Mouse (Mus musculus) spleen, postnatal 4 days (tissue): Measurements from ENCODE around the gene Prkca.

Experiments used
- DNase-seq, 2 experiments: peaks; one replicate each; pipeline ENCODE4 v3.0.0; 2022; ENCODE audit warnings: low spot score in 2 of 2

The Prkca gene

DNA sequence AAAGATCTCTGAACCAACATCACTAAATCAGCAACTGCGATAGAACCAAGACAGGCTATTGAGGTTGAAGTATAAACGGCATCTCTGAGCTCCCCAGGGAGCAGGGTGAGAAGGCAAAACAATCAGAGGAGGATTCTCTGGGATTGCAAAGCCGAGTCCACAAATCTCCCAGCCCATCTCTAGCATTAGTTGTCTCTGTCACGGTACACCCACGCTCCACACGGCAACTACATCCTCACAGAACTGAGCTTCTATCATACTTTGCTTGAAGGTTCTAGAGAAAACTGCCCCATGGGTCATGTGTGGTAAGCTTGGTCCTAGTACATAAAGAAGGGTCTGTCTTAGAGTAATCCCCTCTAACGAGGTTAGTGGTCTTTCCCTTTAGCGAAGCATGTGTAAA, 280.6 kb downstream of the Prkca start:
- no peak for DNase-seq

DNA sequence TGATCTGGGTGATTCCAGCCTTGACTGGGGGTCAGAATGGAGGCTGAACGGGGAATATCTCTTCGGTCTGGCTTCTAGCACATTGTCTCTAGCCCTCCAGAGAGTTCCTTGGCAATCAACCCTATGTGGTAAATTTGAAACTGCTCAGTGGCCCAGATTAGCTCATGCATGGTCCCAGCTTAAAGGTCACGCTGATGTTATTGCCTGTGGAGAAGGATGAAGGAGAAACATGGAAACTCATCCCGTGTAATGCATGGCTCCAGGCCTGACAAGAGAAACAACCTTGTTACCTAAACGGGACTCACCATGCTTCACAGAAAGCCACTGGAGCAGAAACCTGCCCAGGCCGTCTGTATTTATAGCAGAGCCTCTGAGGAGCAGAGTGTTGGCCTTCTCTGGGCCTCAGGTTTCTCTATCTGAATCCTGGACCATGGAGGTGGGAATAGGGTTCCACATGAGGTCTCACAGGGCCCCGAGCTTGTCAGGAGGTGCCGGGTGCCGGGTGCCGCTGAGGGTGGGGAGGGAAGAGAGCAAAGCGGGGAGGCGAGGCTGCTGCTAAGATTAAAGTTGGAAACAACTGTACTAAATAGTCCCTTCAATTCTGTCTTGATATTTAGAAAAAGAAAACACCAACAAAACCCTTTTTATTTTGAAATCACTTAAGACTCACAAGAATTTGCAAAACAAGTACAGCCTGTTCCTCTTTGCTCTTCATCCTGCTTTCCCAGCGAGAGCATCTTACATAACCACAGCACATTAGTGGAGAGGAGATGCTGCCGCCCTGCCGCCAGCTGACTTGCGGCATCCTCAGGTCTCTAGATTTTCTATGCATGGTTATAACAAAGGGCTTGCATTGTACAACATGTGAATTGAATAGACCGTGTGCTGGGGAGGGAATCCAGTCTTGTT, 281.9 kb downstream of the Prkca start:
- no peak for DNase-seq

DNA sequence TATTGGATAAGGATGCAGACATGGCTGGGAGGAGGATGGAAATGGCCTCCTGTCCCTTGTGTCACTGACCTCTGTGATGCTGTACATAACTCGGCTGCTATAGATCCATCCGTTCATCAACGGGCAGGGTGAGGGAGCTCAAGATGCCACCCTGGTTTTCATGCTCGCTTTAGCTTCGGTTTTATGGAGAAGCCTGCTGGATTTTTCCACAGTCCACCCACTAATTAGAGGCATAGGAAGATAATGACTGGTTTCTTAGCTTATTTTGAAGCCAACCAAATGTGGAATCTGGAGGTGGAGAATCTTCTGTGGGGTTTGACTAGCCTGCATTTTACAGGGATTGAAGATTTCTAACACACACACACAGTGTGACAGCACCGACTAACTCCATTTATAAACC, 286.6 kb downstream of the Prkca start:
- DNase-seq: no peak

DNA sequence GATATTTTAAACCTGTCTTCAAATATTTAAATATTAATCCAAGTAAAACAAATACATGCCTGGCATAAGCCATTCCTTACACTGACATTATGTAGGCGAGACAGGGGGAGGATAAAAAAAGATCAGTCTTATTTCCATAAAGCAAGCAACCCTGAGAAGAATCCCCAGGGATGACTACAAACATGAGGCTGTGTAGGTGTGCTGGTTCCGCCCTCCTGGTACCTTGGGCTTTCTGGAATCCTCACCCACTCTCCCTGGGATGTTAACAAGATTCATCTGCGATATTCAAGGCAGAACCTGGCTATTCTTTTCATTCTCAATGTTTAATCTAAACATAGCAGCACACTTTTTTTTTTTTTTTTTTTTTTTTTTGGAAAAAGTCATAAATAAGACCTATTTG, 289.1 kb downstream of the Prkca start:
- DNase-seq: no peak

DNA sequence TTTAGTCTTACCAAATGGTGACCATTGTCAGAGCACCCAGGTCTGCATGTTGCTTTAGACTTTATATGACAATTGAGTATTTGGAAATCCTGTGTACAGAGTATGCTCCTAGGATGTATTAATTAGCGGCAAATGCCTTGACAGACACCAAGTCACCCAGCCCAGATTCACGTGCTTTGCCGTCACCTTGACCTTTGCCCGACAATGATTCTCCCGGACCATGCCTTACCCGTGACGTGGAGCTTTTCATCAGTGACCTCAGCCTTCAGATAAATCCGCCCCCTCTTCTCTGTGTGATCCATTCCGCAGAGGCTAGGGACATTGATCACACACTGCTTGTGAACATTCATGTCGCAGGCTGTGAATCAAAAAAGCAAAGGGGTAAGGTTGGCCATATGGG, 290.0 kb downstream of the Prkca start:
- DNase-seq: no peak

DNA sequence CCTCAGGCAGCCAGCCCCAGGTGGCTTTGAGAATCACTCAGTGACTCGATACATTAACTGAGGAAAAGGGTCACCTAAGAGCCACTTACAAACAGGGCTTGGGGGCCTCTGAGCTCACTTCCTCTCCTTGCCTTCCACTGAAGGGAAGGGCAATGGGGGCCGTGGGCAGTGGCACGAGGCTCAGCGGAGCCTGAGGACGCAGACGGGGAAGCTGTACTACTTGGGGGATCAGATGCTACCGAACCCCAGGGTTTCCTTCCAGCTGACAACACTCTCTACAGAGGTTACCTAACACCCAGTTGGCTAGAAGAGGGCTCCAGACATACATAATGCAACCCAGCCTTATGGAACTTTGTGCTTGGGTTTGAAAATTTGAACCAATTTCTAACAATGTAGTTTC, 302.1 kb downstream of the Prkca start:
- DNase-seq: no peak

DNA sequence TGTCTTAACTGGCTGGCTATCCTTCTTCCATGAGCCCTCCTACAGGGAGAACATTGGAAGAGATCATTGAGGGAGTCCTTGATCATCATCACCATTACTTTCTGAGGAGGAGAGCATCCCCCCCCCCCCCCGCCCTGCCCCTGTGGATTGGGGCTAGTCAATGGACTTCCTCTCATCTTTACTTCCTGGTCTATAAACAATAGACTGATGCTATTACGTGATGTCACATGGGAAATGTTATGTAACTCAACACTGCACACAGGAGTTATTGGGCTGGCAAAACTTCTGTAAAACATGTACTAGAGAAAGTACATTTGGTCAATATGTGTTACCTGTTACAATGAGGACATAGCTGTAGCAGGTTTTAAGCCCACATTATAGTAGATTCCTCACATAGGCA, 302.9 kb downstream of the Prkca start:
- no peak for DNase-seq

DNA sequence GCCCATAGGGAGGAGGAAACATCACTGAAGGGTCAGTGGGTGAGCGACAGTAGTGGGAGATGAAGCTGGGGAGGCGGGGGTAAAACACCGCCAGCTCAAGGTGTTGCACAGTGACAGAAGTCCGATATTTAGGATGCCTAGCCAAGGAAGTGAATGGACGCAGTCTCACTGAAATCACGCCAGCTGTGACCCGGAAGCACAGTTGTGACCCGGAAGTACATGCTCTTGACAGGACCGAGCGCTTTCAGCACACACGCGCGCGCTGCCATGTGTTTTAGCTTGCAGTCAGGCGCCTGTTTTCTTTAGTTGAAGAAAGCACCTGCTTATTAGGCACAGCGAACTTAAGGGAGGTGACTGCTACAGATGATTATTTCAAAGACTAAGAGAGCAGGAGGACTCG, 304.0 kb downstream of the Prkca start:
- DNase-seq: no peak

DNA sequence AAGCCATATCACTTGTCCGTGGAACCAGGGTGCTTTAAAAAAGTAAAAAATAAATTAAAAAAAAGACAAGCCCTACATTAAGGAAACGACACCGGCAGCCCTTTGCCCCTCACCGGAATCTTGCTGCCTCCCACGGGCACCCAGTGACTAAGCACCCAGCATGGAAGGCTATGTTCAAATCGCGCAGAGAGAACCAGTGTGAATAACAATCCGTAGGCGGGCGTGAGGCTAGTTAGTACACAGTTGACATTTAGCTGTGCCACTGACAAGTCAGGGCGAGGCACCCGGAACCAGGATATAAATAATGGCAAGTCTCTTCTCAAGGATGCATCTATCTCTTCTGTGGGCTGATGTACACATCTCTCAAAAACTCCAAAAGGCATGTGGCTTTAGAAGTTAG, 304.7 kb downstream of the Prkca start:
- no peak for DNase-seq

DNA sequence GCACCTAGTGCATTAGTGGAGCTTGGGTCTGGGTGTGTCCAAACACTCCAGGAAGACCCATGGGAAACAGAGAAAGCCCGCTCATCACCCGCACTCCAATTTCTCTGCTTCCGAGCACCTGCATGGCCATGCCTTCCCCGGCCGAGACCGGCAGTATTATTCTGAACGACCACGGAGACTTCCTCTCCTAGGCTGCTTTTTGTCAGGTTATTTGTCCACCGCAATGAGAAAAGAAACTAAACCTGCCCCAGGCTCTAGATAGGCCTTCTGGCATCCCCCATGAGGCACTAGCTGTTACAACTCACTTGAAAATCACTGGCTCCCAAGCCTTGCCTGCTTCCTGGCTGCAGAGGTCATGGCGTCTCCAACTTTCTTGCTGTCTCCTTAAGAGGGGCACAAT, 307.4 kb downstream of the Prkca start:
- DNase-seq: no peak

DNA sequence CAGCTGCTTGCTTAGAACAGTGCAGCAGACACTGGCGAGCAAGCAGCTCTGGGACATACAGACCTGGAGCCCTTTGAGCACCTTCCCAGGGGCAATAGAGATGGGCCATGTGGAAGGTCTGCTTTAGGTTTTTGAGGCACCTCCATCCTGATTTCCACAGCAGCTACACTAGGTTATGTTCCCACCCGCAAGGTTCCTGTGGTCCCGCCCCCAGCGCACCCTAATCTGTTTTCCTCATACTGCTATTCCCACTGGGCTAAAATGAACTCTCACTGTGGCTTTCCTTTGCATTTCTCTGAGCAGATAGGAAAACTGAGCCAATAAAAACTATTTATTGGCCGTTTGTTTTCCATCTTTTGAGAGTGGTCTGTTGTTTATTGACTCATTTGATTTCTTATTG, 308.0 kb downstream of the Prkca start:
- DNase-seq: no peak

DNA sequence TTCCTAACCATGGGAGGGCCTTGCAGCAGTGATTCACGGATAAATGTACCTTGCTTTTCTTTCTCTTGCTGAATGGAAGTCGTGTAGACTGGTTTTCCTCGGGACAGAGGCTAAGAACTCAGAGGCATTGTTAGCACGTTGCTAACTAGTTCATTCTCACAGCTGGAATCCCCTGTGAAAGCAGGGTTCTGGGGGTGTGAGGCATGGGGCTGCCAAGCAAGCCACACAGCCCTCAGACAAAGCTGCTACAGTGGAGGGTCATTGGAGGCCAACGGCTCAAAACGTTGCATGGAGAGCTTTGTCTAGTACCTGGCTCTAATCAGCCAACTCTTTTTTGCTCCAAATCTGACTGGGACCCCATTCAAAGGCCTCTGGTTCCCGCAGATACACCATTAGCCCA, 309.4 kb downstream of the Prkca start:
- no peak for DNase-seq

DNA sequence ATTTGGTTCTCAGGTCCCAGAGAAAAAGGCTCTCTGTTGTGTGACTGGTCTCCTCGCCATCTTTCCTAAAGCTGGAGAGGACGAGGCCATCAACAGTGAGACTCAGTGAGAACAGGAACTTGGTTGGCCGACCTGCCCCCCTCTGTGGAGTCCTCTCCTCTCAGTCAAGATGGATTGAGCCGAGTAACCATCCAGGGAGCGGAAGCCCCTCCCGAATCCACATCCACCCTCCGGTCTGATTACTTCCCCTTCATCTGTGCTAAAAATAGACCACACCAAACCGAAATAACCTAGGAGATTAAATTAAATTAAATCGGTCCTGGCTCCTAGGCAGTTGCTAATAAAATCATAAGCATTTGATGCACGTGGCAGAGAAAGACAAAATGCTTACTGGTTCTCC, 311.2 kb downstream of the Prkca start:
- no peak for DNase-seq

DNA sequence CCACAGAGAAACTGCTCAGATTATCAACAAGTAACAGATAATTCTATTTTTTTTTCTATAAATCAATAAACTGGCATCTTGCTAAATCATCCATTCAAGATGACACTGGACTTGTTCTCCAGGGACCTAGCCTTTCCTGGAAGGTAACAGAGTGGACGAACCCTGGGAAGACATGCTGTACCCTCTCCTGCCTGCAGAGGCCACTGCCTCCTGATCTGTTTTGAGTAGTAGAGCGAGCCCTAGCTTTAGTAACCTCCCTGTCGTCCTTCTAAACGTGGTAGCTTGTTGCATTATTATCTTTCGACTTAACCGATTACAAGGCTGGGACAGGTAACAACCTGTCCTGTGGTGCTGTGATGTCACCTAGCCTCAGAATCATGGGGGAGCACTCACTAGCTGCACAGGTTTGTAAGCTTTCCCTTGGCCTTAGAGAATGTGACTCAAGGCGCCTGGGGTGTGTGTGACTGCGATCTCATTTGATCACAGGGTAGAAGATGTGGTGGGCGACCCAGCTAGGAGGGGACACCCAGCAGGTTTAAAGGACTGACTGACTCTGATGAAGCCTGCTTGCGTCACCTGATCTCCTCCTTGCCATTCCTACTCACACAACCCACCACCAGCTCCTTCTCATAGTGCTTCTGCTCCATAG, 312.6 kb downstream of the Prkca start:
- no peak for DNase-seq

DNA sequence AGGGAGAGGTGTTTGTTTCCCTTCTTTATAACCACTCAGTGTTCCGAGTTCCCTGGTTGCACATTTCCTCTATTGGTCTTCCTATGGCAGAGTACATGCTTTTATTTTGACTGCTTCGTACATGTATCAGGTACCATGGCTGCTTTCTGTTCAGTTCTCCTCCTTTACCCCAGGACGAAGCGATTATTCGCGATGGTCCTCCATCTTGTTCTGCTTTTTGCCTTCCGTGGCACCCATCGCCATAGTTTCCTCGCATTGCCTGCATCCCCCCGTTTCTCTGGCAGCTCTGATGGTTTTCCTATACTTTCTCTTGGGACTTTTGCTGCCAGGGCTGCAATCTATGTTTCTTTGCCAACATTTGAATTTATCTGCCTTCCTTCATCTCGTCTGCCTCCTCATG, 314.4 kb downstream of the Prkca start:
- peak in 1 of 2 experiments; percentile 50 for DNase-seq

DNA sequence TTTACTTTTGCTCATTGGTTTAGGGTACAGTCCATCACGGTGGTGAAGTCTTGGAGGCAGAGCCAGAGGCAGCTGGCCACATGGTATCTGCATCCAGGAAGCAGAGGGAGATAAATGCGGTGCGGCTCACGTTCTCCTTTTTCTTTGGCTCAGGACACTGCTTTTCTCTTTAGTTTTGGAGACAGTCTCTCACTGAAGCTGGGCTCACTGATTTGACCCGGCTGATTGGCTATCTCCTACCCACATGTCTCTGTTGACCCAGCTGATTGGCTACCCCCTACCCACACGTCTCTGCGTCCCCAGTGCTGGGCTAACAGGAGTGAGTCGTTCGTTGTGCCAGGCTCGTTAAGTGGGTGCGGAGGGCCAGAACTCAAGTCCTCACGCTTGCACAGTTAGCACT, 315.3 kb downstream of the Prkca start:
- peak in 1 of 2 experiments; percentile 53 for DNase-seq

DNA sequence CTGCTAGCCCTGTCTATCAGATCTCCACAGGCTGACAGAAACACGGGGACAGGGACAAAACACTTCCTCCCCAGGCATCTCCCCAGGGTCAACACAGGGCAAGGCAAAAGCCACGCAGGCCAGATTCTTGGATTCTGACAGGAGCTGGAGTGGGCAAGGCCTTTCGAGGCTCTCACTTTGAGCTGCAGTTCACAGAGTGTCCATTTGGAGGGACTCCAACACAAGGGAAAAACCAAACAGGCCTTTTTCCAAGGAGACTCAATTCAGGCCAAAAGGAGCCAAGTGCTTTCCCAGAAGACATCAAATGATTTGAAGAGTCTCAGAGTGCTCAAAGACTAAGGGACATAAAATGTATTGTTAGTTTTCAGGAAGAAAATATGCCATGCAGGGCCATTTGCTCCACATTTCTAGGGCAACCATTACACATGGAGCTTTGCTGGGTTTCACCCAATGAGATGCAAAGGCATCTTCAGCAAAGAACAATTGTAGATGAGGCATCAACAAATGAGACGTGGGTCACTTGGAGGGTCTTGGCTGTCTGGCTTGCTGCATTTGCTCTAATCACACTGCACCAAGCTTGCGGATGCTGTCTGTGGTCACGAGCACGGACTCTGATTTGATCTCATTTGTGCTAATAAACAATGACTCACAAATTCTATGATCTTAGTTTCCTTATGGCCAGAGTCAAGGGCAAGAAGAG, 317.9 kb downstream of the Prkca start:
- DNase-seq: no peak

DNA sequence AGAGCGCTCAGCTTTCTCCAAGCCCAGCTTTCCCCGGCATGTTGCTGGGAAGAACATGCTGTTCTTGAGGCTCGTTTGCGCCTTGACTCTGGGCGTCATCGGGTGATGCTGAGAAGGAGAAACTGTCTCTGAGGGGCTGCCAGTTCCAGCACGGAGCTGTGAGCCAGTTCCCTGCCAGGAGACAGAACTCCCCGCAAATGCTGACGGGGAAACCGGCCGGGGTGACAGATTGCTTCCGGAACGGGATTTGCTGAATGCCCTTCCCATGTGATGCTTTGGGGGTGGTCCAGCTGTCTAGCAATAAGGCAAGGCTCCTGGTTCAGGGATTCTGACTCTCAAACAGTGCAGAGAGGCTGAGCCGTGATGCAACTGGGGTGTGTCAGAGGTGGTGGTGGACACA, 320.5 kb downstream of the Prkca start:
- no peak for DNase-seq

DNA sequence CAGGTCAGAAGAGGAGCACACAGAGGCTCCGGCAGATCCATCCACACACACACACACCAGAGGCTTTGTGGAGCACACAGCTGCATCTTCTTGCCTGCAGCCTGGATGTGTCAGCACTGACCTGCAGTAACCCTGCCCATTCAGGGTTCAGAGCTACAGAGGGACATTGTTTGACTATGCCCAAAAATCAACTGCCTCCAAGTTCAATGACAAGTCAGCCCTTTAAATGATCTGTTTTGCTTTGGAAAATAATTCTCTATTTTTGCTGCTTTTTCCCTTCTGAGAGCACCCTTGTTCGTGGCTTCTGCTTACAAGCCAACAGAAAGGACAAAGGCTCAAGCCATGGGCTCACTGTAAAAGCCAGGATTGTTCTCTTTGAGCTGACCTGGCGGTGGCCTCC, 322.8 kb downstream of the Prkca start:
- DNase-seq: no peak

DNA sequence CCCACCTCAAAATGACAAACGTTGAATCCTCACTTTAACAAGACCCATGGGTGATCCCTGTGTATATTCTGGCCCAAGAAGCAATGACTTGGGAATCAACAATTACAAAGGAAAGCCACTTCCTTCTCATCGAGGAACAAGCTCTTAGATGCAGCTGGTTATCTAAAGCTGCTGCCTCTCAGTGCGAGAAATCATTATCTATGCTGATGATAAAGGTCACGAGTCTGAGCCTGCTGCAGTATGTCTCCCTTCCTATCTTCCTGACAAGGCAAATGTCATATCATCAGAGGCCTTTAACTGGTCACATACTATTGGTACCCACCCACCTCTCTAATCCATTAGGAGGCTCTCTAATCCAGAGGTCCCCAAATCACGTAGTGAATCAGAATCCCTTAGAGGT, 328.4 kb downstream of the Prkca start:
- DNase-seq: no peak

DNA sequence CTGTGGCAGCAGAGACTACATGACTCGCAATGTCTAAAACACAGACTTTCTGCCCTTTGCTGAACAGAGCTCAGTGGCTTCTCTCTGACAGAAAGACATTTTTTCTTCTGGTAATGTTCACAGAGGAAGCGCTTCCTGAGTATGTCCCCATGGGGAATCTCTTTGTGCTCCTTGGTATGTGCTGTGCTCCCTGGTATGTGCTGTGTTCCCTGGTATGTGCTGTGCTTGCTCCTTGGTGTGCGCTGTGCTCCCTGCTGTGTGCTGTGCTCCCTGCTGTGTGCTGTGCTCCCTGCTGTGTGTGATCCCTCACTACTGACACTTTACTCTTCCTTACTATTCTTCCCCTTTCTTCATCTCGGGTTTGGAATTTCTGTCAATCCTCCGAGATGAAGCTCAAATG, 330.3 kb downstream of the Prkca start:
- no peak for DNase-seq

DNA sequence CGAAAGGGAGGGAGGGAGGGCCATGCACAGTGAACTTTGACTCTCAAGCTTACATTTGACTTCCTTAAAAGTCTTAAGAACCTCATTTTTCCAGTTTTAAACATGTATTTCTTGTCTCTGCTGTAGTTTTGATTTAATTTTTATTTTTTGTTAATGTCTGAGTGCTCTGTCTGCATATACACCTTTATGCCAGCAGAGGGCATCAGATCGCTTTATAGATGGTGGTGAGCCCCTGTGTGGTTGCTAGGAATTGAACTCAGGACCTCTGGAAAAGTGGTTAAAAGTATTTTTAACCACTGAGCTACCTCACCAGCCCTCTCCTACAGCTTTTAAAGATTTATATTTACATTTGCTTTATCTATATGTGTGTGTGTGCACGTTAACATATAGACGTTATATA, 333.3 kb downstream of the Prkca start:
- DNase-seq: no peak

DNA sequence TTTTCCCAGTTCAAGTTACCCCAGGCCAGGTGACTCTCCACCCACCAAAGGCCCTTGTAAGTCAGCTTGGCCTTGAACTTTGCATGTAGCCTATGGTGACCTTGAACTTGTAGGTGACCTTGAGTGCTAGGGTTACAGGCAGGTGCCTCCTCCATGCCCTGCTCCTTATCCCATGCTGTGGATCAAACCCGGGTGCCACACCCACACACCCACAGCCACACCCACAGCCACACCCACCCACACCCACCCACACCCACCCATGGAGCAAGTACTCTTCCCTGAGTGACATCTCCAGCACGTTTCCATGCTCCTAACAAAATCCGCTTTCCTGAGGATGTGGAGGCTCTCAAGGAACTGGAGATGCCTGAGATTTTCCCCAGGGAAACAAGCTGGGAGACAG, 344.8 kb downstream of the Prkca start:
- no peak for DNase-seq
